Mouse (Mus musculus) embryonic facial prominence, embryonic 14.5 days (tissue): ENCODE measurements around the gene Gm3072. TPM values are rescaled to one million over a fixed set of nuclear protein-coding genes. Genes with fewer than 3 reads are reported as not detected.

Experiments
- polyA plus RNA-seq: library from polyadenylated mRNA; unstranded; fragments of >200 nt; fragmentation: Nextera tagmentation; extraction: Ambion mirVana; gene quantifications from 2 replicates; pipeline ENCODE4 v1.2.1, GENCODE M21; 2014

Gm3072 gene
- polyA plus RNA-seq, 1 experiment from 2014 or later = not detected

Other genes starting within 250 kb of the Gm3072 start
- gene Gm7945, start 238.2 kb downstream of the Gm3072 start, polyA plus RNA-seq = not detected in 2 replicates
- not detected in 2 replicates for gene Gm6482, start 216.3 kb downstream of the Gm3072 start, polyA plus RNA-seq
- gene Gm7954, start 171.1 kb downstream of the Gm3072 start, polyA plus RNA-seq = not detected in 2 replicates
- not detected in 2 replicates for gene Gm3486, start 135.1 kb downstream of the Gm3072 start, polyA plus RNA-seq
- gene Gm7970, start 69.0 kb downstream of the Gm3072 start, polyA plus RNA-seq = not detected in 2 replicates
- not detected in 2 replicates for gene 1700049E17Rik2, start 51.4 kb downstream of the Gm3072 start, polyA plus RNA-seq
- gene Gm3676, start 21.9 kb upstream of the Gm3072 start, polyA plus RNA-seq = not detected in 2 replicates
- not detected in 2 replicates for gene Gm8068, start 77.3 kb upstream of the Gm3072 start, polyA plus RNA-seq
- gene Gm7929, start 126.0 kb upstream of the Gm3072 start, polyA plus RNA-seq = not detected in 2 replicates
- not detected in 2 replicates for gene Gm47189, start 147.8 kb upstream of the Gm3072 start, polyA plus RNA-seq